Mouse (Mus musculus) olfactory bulb, adult 2 months (tissue): ENCODE results near the gene Apba3.

Experiments
- CTCF ChIP-seq: fragments of 200-500 bp; IDR thresholded peaks from 2 replicates; pipeline ENCODE4 v1.5.1; 2012; ENCODE audit warnings: low read depth, mild to moderate bottlenecking, low read length, moderate library complexity; ENCODE audit not compliant: insufficient read depth
- POLR2A ChIP-seq: fragments of 200-500 bp; IDR thresholded peaks from 2 replicates; pipeline ENCODE4 v1.6.1; 2012; ENCODE audit warnings: mild to moderate bottlenecking, low read depth, low read length, moderate library complexity; ENCODE audit not compliant: insufficient read depth

GRCm38 (mm10) chr10:81305663-81306062 is 38.9 kb downstream of the Apba3 start:
- TF ChIP-seq POLR2A (no peak), CTCF (no peak)
